Mouse (Mus musculus) lung, adult 2 months (tissue): Measurements from ENCODE around the gene Pnpla6.

Source experiments
- CTCF ChIP-seq: fragments of 200-500 bp; IDR thresholded peaks from 2 replicates; pipeline ENCODE4 v1.5.1; 2011; ENCODE audit warnings: mild to moderate bottlenecking, low read length, control low read depth; ENCODE audit not compliant: insufficient read depth
- POLR2A ChIP-seq: fragments of 200-500 bp; IDR thresholded peaks from 2 replicates; pipeline ENCODE4 v1.6.1; 2011; ENCODE audit warnings: low read depth, mild to moderate bottlenecking, control low read depth, low read length, borderline replicate concordance; ENCODE audit errors: extremely low read depth

- TF ChIP-seq CTCF (no peak), POLR2A (no peak)
These were observed 24.9 kb downstream of the Pnpla6 start for GRCm38 (mm10) chr8:3540076-3540475.
